Mouse (Mus musculus): ENCODE data around the gene Ankrd50. TPM values are rescaled to one million over a fixed set of nuclear protein-coding genes. Genes with fewer than 3 reads are reported as not detected.

Gene Ankrd50
- polyA plus RNA-seq, 1 experiment = 16.1 TPM

GRCm38 (mm10) chr3:38415292-38415930, 69.2 kb downstream of the Ankrd50 start:
- DNase-seq (ENCODE audit: low read depth, low spot score) = no peak
- WGBS = 45% methylated on average over 3 of the region's 3 CpGs
